Mouse (Mus musculus) spleen, embryonic (tissue): ENCODE results near the gene Dusp9.

Experiments
- CTCF ChIA-PET: fragments of 350-600 bp; sonication (Branson Sonifier 250); formaldehyde crosslinking; loops from one replicate; lab custom pipeline; 2022; lab: Charles Lee

Dusp9 gene

DNA sequence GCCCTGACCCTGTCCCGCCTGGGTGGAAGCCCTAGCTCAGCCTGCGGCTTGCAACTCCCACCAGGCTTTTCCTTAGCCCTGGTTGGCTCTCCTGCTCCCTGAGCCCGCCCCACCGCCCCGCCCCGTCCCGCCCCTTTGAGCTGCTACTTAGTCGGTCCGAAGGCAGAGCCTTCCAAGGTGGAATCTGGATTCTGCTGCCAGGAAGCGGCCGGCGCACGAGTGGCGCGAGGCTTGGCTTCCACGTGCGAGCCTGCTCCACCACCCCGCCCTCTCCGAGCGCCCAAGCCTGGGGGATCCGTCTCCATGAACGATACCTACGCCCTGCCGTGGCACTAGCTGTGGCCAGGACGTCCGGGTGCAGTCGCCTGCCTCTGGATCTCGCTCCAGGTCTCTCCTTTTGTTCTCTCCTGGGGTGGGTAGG is at the start of gene Dusp9:
Gene Dusp9 (plus strand): TSS at position 165 of the 421 bp plus-strand sequence.
- CTCF ChIA-PET = no interaction called here

DNA sequence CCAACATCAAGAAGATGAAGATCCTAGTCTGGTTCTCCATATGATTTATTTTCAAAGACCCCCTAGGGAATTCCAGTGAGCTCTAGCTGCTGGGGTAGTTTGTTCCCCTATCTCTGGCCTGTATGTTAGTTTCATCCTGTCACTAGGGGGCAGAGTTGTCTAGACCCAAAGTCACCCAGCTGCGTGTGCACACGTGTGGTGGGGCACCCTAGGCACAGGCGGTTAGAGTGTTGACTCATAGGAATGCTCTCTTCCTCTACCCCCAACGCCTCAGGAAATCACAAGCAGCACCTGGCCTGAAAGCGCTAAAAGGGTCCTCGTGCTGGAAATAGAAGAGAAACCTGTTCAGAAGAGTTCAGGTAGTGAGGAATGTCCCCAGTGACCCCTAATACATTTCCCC is 46.0 kb upstream of the Dusp9 start:
- CTCF ChIA-PET = no interaction called here

DNA sequence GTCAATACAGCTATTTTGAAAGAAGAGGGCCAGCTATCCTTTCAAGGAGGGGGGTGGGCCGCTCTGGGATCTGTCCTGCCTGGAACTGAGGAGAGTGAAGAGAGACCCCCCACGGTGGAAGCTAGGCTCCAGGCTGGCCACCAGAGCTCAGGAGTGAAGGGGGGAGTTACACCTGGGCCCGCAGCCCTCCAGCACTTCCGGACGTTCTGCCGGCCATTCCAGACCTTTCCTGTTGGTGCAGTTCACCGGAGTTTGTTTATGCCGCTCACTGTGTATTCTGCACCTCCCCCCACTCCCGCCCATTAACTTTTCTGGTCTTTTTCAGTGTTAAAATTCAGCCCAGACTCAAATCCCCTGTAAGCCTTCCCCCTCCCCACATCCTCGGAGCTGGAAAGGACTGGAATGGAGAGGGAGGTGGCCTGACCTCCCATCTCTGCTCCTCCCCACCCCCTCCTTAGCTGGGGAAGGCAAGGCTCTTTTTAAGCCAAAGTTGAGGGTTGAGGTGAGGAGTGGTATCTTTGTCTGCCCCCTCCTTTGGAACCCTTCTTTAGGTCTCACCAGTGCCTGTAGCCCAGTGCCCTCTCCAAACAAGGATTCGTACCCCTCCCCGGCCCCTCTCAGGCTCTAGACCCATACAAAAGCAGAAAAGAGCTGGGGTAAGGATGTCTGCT is 44.6 kb upstream of the Dusp9 start:
- CTCF ChIA-PET = interaction anchor here (0.6 kb wide), 1 partner anchor 16 kb away, joined by 6 read pairs; no protein-coding TSS in a partner anchor

DNA sequence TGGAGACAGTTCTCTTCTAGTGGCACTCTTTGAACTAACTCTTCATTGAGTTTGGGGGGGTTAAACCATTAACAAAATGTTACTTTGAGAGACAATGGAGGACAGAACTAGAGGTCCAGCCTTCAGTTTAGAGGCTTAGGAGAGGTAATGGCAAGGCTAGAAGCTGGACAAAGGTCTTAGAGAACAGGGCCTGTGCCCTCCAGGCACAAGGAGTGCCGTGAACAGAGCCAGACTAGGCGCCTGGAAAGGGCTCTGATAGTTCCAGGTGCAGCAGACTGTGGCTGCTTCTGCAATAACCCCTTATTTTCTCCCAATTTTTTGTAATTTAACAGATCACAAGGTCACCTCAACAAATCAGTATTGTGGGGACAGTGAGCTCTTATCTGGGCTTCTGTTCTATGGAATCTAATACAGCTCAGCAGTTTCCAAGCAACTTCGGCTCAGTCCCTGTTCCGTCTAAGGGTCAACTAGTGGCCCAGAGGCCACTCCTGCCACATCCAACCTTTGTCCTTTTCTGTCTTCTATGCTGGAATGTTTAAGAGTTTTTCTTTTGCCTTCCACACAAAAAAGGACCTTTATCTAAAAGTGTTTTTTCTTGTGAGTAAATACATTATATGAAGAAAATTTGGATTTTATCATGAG is 43.8 kb upstream of the Dusp9 start:
- CTCF ChIA-PET = no interaction called here

- CTCF ChIA-PET = no interaction called here
Measured at GRCm38 (mm10) chrX:73601456-73601855, 37.8 kb upstream of the Dusp9 start.

GRCm38 (mm10) chrX:73613665-73614064 is 25.6 kb upstream of the Dusp9 start:
- CTCF ChIA-PET = no interaction called here

- CTCF ChIA-PET = no interaction called here
Measured at GRCm38 (mm10) chrX:73615876-73616275, 23.3 kb upstream of the Dusp9 start.

- CTCF ChIA-PET = no interaction called here
Measured at GRCm38 (mm10) chrX:73619401-73619800, 19.8 kb upstream of the Dusp9 start.

DNA sequence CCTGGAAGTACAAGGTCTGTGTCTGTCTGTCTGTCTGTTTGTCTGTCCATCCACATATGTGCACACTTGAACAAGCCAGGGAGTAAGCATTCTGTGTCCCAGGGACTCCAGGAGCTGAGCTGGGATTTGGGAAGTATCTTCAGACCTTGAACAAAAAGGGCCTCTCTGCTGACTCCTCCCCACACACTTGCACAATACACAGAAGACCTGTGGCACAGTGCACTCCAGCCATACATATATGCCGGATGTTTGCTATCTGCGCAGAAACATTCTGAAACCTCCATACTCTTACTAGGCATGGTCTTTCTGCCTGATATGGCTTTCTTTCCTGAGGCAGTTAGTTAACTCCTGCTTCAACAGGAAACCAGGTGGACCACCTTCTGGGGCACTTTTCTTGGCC is 19.3 kb upstream of the Dusp9 start:
- CTCF ChIA-PET = no interaction called here

DNA sequence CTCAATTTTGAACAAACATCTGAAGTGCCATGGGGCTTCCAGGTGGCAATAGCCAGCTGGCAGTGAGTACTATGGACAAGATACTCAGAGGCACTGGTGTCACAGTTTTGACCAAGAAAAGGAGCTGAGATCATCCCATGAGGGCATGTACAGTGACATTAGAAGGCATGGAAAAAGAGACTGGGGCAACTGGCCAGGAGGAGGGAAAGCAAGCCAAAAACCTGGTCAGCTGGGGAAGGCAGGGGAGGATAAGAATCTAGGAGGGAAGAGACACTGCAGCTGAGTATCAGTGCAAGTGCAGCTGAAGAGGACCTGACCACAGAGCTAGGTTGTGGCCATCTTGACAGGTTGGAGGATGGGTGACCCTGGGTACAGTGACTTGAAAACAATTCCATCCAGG is 12.2 kb upstream of the Dusp9 start:
- CTCF ChIA-PET = interaction anchor here (0.5 kb wide), 1 partner anchor 45 kb away, joined by 11 read pairs; no protein-coding TSS in a partner anchor

GRCm38 (mm10) chrX:73635425-73635824 is 3.8 kb upstream of the Dusp9 start:
- CTCF ChIA-PET = no interaction called here

DNA sequence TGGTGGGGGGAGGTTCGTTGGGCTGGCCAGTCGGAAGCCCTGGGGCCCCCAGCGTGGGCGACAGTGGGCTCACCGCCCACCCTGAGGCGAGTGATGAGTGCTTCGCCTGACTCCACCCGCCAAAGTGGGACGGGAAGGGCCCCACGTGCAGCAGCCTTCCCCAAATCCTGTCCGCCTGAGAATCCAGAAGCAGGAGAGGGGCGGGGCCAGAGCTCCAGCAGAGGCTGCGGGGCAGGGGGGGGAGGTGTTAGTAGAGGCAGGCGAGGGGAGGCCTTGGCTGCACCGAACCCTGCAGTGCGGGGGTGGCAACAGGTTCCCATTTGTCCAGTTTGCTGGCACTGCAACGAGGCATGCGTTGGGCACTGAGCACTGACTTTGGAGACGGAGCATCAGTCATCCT is 1.8 kb upstream of the Dusp9 start:
- CTCF ChIA-PET = no interaction called here

GRCm38 (mm10) chrX:73639901-73640469 is 766 bp downstream of the Dusp9 start:
- CTCF ChIA-PET = no interaction called here

- CTCF ChIA-PET = no interaction called here
Measured at GRCm38 (mm10) chrX:73645121-73645520, 5.9 kb downstream of the Dusp9 start.

DNA sequence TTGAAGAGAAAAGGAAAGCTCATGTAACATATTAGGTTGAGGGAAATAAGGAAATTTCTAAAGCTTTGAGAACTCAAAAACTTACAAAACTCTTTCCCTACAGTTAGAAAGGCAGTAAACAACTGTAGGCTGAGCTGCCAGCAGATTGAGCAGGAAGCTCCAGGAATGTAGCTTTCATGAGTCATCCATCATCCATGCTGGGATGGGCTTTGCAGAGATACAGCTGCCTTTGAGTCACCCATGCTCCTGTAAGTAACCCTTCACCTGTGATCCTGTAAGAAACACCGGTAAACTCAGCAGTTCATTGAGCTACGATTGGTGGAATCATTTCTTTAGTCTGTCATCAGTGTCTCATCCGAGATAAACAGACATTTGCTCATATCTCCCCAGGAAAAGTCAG is 11.7 kb downstream of the Dusp9 start:
- CTCF ChIA-PET = no interaction called here

GRCm38 (mm10) chrX:73653392-73653791 is 14.2 kb downstream of the Dusp9 start:
- CTCF ChIA-PET = no interaction called here

GRCm38 (mm10) chrX:73654177-73654576 is 15.0 kb downstream of the Dusp9 start:
- CTCF ChIA-PET = interaction anchor here (0.6 to 0.7 kb wide), 2 partner anchors 132 to 904 kb away, joined by 3 to 4 read pairs; no protein-coding TSS in a partner anchor

GRCm38 (mm10) chrX:73655529-73655928 is 16.3 kb downstream of the Dusp9 start:
- CTCF ChIA-PET = no interaction called here

DNA sequence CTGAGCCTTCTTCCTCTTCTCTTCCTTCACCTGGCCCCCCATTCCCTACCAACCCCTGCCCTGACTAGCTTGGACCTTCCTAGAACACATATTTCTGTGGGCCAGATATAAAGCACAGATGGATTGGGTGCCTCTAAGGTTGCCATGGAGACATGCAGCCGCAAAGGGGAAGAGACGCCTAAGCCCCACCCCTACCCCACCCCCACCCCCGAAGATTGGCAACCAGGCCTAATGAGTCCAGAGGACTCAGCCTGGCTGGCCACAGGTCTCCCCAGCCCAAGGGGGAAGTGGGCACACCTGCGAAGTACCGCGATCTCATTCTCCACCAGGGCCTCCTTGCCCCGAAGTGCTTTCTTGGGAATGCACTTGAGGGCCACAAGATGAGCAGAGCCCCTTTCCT is 19.2 kb downstream of the Dusp9 start:
- CTCF ChIA-PET = interaction anchor here (0.7 kb wide), 1 partner anchor 129 kb away, joined by 7 read pairs; no protein-coding TSS in a partner anchor

DNA sequence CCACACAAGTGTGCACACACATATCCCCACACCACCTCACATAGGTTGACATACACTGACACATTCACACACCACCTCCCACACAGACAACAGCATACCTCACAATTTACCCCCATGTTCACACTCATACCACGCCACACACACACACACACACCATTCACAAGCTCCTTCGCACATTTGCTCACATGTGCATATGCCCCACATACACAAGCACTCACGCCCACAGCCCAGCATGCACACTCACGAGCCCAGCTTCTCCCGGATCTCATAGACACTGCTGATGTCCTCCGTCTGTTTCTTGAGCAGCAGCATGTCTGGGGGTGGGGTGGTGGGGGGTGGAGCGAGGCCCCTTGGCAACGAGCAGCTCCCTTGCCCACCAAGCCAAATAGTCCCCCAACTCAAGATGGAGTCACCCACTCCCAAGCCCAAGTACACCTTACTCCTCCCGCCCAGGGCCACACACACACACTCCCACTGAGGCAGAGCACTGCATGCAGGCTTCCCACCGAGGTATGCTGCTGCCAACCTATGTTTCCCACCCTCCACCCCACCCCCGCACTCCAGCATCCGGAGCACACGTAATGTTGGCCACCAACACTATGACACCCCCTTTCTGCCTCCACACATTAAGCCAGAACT is 19.8 kb downstream of the Dusp9 start:
- CTCF ChIA-PET = interaction anchor here (0.7 kb wide), 1 partner anchor 128 kb away, joined by 7 read pairs; no protein-coding TSS in a partner anchor

- CTCF ChIA-PET = interaction anchor here (0.6 kb wide), 1 partner anchor 19 kb away, joined by 5 read pairs; no protein-coding TSS in a partner anchor
Measured at GRCm38 (mm10) chrX:73659575-73660283, 20.5 kb downstream of the Dusp9 start, which contains the start of gene Pnck. Gene Pnck (minus strand): TSS chrX:73660117.
